ENCODE assay signal across 9 mouse cellular contexts in genomic region chr12:27932382-27933140, GRCm38 (mm10).
DNase-seq lines count a peak whose midpoint lies in the region; ATAC-seq and TF ChIP-seq lines count a peak whose summit lies in the region.
"Had no signal": no experiment of that assay in that cellular context is flagged by ENCODE, and none has a peak within 500 bp of the region (broad histone marks: within the 10 kb centered on the region; RNA-seq: fewer than 3 reads in every experiment).

No protein-coding gene starts in this region.

- no peaks in the 10 kb centered on the region for H3K9me3 ChIP-seq in hindbrain, embryonic 11.5 days (ENCODE audit: control insufficient read depth, low read length)
- H3K9me3 ChIP-seq in limb, embryonic 14.5 days (ENCODE audit: control insufficient read depth, low read length), result no peaks in the 10 kb centered on the region
- H3K9me3 ChIP-seq: stomach, embryonic 15.5 days had no signal

- ATAC-seq in hindbrain, embryonic 11.5 days (ENCODE audit: low FRiP score), result peak; percentile 75
- ATAC-seq in limb, embryonic 14.5 days (ENCODE audit: low FRiP score, low read depth), result peak; percentile 53
- ATAC-seq in megakaryocyte progenitor cell, adult 5-6 weeks (replicated peaks; ENCODE audit: poor library complexity), result no peak

- no peak overlapping the region for H3K4me2 ChIP-seq in hindbrain, embryonic 11.5 days (replicated peaks; ENCODE audit: low read depth, low read length)
- no peak overlapping the region for H3K4me2 ChIP-seq in limb, embryonic 14.5 days (replicated peaks; ENCODE audit: low read depth, low read length, severe bottlenecking)
- H3K4me2 ChIP-seq: stomach, embryonic 15.5 days had no signal

- no peak for TF ChIP-seq POLR2A in limb, embryonic 14.5 days (IDR thresholded peaks at IDR 0.05; ENCODE audit: borderline replicate concordance, extremely low read depth, insufficient read depth, insufficient read length)

- no peaks in the 10 kb centered on the region for H3K36me3 ChIP-seq in hindbrain, embryonic 11.5 days (ENCODE audit: control insufficient read depth, insufficient read depth, low read length)
- H3K36me3 ChIP-seq in limb, embryonic 14.5 days (ENCODE audit: control insufficient read depth, insufficient read depth, low read length), result no peaks in the 10 kb centered on the region
- H3K36me3 ChIP-seq: stomach, embryonic 15.5 days had no signal

- 40% methylated on average over 7 of the region's 7 CpGs for WGBS in hindbrain, embryonic 11.5 days
- 35% methylated on average over 7 of the region's 7 CpGs for WGBS in limb, embryonic 14.5 days

- H3K4me3 ChIP-seq in hindbrain, embryonic 11.5 days (ENCODE audit: low read depth, low read length), result no peak overlapping the region
- no peak overlapping the region for H3K4me3 ChIP-seq in limb, embryonic 14.5 days (replicated peaks; ENCODE audit: low read length)
- H3K4me3 ChIP-seq: stomach, embryonic 15.5 days had no signal

- H3K27ac ChIP-seq in hindbrain, embryonic 11.5 days (ENCODE audit: low read depth, low read length), result 0 out of 2 replicates have a peak overlapping the region, but pooled peaks have one; percentile 42
- H3K27ac ChIP-seq in limb, embryonic 14.5 days (replicated peaks; ENCODE audit: low read depth, low read length), result no peak overlapping the region
- H3K27ac ChIP-seq: stomach, embryonic 15.5 days had no signal

- 0 out of 2 replicates have a peak, but pooled peaks cover 3% of the 10 kb centered on the region for H3K4me1 ChIP-seq in hindbrain, embryonic 11.5 days (replicated peaks; ENCODE audit: control insufficient read depth, insufficient read depth, low read length)
- peaks cover 17% of the 10 kb centered on the region for H3K4me1 ChIP-seq in limb, embryonic 14.5 days (ENCODE audit: control insufficient read depth, insufficient read depth, low read length)

- peak; percentile 61 for DNase-seq in ZHBTc4 (ENCODE audit: low read depth, low spot score)
- DNase-seq in embryo, embryonic 11 days, result peak; percentile 58
- DNase-seq in hindbrain, embryonic 11.5 days (ENCODE audit: low spot score), result peak; percentile 11
- DNase-seq in limb, embryonic 14.5 days (ENCODE audit: low spot score), result peak; percentile 34
- peak; percentile 68 for DNase-seq in telencephalon, adult 2 months (ENCODE audit: low read depth, low spot score)
- no peak for DNase-seq in adrenal gland, adult (ENCODE audit: inconsistent age in 2 of 2, low spot score in 1 of 2)
- DNase-seq in cerebellum, adult 9-11 months, result no peak

- no peak overlapping the region for H3K9ac ChIP-seq in hindbrain, embryonic 11.5 days (ENCODE audit: low read depth, low read length)
- H3K9ac ChIP-seq in limb, embryonic 14.5 days (ENCODE audit: low read depth, low read length, severe bottlenecking), result no peak overlapping the region
- H3K9ac ChIP-seq: stomach, embryonic 15.5 days had no signal

- H3K27me3 ChIP-seq in hindbrain, embryonic 11.5 days (ENCODE audit: control insufficient read depth, insufficient read depth, low read length), result no peaks in the 10 kb centered on the region
- no peaks in the 10 kb centered on the region for H3K27me3 ChIP-seq in limb, embryonic 14.5 days (ENCODE audit: control insufficient read depth, insufficient read depth, low read length)
- H3K27me3 ChIP-seq: stomach, embryonic 15.5 days had no signal

Comparison
In these comparisons a context has a peak if more than half of its experiments do, and no peak if none do; other contexts are left out.
1. DNase-seq: peak in ZHBTc4 (single experiment), embryo, embryonic 11 days (single experiment), hindbrain, embryonic 11.5 days (single experiment), limb, embryonic 14.5 days (single experiment) and telencephalon, adult 2 months (single experiment); none in adrenal gland, adult (0 of 2) and cerebellum, adult 9-11 months (single experiment).